Mouse (Mus musculus) urinary bladder, adult 18-20 months (tissue): ENCODE measurements around the gene Rap2b.

ENCODE experiments used
- DNase-seq, 2 experiments: peaks; one replicate each; pipeline ENCODE4 v3.0.0; 2022; ENCODE audit warnings: low spot score in 2 of 2, mixed read lengths in 2 of 2

The Rap2b gene

DNA sequence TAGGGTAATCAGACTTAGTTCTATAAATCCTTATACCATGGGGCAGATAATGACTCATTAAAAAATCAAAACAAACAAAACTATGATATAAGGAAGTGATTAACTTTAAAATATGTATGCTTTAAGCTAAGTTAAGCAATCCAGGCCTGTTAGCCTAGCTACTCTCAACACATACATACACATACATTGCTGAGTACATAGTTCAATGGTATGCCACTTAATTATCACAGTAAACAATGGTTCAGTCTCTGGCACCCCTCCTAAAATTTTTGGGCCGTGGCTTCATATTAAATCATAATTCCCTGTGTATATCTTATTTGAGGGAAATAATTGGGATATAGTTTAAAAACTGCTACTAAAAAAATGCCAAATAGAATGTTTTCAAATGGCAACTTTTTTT is at the start of gene Rap2b:
Gene Rap2b (plus strand): TSS at position 301 of the 400 bp plus-strand sequence.
- no peak for DNase-seq

DNA sequence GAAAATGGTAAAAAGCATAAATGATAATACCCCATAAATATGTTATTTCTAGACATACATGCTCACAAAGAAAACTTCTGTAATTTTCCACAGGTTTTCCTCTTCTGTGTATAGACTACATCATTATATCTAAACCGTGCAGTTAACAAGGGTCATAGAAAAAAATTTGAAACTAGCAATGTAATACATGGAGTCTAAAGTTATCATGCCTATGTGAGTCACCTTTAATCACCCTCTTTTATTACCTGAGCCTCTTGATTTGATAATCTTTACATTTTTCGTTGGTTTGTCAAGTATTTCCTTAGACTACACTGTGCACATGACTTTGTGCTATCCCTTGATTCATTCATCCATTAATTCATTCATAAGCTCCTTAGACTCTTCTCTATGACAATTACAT is 46.4 kb upstream of the Rap2b start:
- no peak for DNase-seq

DNA sequence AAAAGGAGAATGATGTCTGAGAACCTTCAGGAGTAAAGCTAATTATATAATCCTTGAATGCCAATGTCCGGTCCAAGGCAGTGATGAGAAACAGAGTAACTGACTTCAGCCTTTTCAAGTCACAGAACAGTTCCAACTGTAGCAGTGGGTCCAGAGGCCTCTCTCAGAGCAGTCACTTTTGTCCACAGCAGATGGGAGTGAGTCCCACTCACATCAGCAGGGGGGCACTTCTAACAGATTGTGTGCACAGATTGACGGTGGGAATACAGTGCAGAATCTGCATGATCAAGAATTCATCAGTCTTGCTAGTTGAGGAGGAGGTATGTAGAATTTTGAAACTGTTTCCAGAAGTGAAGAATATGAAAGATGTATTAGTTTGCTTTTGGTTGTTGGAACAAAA is 41.4 kb upstream of the Rap2b start:
- no peak for DNase-seq

DNA sequence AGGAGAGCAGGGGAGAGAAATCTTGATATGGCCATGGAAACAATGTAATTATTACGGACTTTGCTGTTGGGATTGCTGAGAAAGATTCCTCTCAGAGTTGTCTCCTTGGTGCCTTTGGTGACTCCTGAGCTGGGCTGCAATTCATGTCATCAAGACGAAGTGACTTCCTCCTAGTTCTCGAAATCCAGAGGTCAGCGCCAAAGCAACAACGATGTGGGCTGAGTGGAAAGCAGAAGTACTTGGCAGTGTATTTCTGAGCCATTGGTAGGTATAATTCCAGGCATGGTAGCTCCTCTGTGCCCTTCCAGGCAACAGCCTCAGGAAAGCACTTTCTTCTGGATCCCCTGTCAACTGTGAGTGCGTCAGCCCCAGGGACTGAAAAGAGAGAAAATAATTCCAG is 39.8 kb upstream of the Rap2b start:
- no peak for DNase-seq

DNA sequence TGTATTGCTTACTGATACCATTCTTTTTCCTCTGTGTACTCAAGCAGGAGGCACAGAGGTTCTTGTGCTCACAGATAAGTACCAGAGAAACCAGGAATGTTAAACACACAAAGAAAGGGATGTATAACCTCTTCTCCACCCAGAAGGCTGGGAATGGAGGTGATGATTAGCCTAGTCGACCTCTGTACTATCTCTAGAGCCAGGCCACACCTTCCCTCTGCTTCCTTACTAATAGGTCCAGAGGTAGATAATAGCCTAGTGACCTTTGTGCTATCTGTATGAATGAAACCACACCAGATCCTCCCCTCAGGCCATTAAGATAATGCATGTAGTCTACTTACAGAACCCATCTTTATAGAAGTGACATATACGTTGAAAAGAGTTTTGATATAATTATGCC is 25.2 kb upstream of the Rap2b start:
- no peak for DNase-seq

DNA sequence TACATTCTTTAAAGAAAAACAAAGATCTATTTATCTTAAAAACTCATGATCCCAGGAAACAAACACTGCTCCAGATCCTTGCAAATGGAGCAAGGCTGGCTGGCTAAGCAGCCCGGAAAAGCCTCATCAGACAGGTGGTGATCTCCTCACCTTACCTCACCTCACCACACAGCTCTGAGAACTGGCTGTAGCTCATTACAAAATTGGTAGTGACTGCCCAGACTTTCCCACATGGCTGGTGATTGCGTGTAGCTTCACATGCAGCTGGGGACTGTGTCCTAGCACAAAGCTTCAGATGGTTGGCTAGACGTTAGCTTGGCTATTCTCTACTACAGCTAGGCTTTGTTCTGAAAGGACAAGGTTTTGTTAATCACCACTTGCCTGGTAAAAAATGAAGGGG is 24.2 kb upstream of the Rap2b start:
- no peak for DNase-seq

DNA sequence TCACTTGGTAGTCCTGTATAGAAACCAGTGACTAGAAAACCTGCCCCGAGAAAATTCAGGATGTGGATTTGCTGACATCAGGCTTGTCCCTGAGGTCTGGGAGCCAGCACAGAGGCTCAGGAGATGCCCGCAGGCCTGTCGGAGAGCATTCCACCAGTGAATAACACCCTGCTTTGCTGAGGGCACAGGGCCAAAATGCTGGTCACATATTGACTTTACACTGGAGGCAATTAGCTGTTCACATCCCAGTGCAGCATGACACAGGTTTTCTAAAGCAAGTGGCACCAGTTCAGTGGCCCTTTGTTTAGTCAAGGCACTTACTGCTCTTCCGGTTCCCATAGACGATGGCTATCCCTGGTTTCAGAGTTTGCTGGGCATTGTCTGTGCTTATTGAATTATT is 21.1 kb upstream of the Rap2b start:
- no peak for DNase-seq

DNA sequence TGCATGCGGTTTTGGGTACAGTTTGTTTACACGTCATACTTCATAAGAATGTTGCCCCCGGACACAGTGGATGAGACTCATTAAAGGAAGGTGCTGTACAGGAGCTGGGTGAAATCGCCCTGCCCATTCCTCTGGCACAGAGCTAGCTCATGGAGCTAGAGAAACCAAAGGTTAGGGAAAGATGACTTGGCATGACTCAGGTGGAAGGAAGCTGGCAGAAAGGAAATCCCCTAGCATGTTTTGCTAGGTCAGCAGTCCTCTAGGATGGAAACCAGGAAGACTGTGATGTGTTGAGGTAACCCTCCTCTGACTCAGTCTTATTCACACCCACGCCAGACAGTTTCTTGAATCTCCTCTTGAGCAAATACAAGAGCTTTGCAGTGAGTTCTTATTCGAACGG is 17.4 kb upstream of the Rap2b start:
- DNase-seq: no peak

DNA sequence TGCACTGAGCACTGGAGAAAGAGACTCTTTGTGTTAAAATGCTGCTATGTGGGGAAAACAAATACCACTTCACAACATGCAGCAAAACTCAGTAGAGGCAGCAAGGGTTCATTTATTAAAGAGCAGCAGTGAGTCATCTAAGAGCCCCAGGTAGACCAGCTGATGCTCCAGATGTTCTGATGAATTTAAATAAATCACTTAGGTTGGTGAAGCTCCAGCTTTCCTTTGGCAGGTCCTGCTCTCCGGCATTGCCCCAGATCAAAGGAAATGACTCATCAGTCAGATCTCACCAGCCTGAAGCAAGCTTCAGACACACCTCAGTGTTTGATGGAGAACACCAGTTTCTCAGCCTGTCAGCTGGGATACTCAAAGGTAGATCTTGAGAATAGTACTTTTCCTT is 15.8 kb upstream of the Rap2b start:
- no peak for DNase-seq

DNA sequence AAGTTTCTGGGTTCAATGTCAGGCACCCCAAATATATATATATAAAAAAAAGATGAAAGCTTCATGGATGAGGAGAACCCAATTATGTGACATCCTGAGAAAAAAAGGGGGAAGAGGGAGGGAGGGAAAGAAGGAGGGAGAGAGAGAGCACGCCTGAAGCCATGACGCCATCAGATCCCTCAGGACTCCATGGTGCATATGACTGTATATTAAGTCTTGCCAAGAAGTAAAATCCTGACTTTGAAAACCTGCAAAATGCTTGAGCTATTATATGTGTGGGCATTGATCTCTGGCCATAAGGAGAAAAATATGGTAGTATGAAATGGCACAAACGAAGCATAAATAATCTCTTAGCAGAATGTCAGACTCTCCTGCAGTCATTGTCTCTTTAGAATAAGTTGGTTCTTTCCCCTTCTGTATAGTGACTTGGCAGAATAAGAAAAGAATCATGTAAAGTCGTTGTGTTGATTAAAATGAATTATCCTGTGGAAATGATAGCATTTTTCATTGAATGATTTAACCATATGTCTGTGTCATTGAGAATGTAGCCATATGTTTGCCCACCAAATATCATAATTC is 13.3 kb upstream of the Rap2b start:
- DNase-seq: no peak

DNA sequence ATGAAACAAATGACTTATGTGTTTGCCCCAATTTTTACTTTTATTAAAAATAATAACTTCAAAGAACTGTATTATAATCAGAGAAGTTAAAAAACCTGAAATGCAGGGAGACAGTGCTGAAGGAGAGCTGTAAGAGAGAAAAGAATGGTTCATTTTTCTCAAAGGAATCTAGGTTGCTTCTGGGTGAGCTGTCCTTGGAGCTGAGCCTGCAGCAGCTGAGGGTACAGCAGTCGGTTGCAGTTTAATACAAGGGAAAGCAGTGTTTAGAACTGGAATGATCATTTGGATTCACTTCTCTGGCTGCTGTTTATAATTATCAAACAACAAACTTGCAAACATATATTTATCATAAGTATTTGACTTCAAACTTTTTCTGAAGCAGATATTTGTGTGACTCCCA is 12.0 kb upstream of the Rap2b start:
- no peak for DNase-seq

DNA sequence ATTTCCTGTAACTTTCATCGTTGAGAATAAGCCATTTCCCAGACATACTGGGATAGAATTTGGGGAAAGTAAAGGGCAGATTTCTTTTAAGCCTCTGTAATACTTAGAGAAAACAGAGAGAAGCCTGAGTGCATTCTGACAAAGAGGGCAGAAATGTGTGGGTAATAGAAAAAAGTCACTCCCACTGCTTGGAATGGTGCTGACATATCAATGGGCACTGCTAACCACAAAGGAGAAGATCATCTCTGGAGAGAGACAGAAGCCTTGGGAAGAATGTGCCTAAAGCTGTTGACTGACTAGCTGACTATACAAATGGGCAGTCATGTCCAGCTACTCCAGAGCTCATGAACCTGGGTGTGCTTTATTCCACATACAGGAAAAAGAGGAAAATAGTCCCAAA is 6.0 kb upstream of the Rap2b start:
- DNase-seq: no peak

DNA sequence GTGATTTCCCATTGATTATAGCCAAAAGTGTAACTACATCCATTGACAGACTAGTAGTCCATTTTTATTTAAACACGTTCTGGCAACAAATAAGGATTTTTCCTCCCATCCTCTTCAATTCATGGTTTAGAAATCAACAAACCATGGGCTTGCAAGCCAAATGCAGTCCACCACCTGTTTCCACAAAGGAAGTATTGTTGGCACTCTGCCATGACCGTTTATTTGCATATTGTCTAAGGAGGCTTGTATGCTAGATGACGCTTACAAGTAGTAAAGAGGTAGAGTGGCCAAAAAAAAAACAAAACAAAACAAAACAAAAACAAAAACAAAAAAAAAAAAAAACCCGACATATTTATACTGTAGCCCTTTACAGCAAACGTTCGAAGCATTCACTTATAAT is 3.3 kb upstream of the Rap2b start:
- no peak for DNase-seq

DNA sequence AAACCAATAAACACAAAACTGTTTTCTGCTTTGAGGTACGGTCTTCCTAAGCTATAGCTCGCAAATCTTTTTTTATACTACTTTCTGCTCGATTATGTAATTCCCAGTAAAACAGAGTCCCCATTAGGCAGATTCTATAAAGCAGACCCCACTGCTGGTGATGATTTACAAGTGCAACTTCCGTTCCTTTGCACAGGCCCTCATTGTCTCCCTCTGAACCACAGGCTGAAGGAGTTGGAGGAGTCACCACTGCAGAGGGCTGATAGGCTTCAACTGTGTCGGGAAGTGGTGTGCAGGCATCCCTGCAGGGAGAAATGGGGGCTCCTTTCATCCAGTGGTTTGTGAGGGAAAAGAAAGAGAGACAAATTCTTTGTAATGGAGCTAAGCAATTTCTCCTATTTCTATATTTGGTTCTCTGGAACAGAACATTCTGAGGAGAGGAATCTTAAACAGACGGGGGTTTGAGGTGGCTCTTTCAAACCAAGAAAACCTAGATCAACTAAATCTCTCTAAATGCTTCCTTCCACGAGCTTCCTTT is 2.6 kb upstream of the Rap2b start:
- DNase-seq: no peak

DNA sequence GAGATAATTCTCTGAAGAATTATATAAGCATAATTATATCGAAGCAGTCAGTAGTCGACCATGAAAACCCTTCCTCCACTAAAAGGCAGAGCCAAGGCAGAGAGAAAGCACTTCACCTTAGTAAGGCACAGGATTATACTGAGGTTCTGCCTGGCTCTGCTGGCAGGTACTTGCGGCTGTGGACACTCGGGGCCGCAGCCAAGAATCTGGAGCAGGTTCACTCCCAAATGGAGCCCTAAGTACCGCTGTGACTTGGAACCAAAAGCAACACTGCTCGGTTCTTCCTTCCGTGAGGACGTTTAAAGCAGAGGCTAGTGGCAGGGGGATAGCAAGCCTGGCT is 1.4 kb downstream of the Rap2b start:
- no peak for DNase-seq

DNA sequence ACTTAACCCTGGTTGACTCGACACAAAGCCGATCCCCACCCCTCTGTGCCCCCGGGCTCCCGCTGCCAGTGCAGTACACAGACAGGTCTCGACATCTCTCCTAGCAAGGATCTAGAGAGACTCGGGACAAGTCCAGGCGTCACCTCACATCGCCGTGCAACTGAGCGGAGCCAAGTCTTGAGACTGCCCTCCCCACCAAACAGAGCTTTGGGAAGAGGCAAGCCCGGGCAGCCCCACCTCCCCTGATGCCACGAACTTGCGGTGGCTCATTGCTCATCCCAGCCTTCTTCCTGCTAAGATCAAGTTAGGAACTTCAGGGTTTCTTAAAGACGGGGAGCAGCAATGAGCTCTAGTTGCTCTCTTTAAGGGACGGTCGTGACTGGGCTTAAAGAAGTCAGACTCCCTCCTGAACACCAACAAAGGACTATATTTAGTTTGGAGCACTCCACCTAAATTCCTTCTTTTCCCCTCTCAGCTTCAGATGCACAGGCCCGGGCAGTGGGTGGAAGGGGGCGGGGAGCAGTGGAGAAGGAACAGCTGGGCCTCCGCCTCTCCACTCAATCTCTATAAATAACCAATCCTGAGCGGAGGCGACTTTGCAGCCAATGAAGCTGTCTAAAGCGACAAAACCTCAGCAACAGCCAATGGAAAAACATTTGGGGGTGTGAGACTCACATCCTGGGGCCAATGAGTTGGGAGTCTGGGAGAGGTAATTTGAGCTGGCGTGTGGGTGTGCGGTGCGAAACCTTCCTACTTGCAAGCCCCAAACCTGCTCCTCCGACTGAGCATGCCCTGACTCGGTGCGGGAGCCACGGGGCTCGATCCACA is 1.9 kb downstream of the Rap2b start:
- peak; percentile 71 to 92 for DNase-seq

DNA sequence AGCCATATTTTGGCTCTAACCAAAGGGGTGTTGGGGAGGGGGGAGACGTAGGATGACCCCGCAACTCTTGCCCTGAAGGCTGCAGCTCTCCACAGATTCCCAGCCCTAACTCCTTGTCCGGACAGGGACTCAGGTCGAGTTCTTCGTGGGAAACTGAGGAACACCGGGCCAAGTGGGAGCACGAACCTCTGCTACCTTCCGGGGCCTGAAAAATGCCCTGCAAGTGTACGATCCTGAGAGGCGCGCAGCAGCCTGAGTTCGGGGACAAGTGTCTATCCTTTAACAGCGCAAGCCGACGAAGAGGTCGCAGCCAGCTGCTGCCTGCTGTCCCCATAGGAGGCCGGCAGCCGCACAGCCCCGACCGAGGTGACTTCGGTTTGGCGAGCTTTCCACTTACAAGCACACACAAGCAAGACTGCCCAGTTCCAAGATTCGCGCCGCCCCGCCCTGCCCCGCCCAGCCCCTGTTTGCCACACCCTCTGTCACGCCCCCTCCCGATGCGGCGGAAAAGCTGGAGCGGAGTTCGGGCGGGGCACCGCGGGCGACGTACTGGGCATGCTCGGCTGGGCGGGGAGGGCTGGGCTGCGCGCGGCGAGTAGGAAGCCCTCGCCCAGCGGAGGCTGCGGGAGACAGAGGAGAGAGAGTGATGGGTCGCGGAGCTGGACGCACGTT is 2.7 kb downstream of the Rap2b start:
- DNase-seq: peak; percentile 88 to 93

DNA sequence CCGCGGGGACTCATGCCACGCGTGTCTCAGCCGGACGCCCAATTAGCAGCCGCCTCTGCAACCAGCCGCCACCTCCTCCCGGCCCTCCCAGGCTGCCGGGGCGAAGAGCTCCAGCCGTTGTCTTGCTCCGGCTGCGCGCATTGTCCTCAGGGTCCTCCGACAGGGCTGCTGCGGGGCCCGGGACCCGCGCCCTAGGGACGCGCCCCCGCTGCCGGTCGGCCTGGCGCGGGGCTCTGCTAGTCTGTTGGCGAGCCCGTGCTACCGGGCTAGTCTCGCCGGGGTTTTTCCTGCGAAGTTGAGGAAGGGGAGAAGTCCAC is 3.2 kb downstream of the Rap2b start:
- DNase-seq: no peak

DNA sequence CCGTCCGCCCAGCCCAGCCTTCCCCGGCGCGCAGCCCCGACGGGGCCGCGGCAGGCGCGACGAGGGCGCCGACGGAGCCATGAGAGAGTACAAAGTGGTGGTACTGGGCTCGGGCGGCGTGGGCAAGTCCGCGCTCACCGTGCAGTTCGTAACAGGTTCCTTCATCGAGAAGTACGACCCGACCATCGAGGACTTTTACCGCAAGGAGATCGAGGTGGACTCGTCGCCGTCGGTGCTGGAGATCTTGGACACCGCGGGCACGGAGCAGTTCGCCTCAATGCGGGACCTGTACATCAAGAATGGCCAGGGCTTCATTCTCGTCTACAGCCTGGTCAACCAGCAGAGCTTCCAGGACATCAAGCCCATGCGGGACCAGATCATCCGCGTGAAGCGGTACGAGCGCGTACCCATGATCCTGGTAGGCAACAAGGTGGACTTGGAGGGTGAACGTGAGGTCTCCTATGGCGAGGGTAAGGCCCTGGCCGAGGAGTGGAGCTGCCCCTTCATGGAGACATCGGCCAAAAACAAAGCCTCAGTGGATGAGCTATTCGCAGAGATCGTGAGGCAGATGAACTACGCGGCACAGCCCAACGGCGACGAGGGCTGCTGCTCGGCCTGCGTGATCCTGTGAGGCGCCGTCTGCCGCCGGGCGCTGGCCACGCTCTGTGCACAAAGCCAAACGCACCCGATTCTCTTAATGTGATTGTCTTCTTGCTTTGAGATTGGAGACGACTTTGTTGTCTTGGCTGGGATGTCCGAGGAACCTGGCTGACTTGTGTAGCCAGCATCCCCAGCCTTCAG is 3.7 kb downstream of the Rap2b start:
- DNase-seq: peak; percentile 33 to 58

DNA sequence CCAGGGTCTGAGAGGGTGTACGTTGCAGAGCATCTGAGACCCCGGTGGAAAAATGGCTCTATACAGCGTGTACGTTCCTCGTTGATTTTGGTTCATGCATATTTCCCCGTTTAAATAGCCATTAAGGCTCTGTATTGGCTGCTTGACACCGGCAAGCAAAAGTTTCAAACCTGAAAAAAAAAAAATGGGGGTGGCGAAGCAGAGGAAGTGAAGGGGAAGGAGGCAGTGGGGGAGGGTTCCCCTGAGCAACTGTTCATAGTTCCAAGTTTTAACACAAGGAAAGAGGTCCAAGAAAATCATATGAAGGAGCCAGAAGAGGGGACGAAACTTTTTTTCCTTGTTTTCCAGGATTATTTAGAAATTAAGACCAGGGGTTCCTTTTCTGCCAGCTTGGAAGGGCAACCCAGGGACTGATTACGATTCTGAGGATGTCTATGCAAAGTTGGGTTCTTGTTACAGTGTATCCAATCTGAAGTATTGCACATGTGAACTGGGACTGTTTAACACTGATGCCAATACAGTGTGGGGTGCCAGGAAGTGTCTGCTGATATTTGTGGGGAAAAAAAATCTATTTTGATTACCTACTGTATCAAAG is 4.4 kb downstream of the Rap2b start, which contains the start of gene B430305J03Rik:
Gene B430305J03Rik (minus strand): TSS at position 173 of the 595 bp plus-strand sequence.
- DNase-seq: no peak

DNA sequence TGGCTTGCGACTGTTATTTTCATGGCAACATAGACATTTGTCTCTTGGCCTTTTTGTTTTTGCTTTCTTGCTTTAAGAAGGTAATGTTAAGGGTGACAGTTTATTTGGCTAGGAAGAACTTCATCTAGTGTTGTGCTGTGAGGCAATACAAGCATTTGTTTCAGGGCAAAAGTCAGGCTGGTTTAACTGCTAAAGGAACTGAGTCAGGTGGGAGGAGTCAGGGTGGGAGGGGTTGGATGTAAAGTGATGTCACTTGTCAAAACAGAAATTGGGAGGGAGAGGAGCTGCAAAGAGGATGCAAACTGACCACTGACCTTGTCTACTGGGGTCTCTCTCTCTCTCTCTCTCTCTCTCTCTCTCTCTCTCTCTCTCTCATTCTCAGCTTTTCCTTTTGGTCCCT is 7.0 kb downstream of the Rap2b start:
- DNase-seq: no peak

DNA sequence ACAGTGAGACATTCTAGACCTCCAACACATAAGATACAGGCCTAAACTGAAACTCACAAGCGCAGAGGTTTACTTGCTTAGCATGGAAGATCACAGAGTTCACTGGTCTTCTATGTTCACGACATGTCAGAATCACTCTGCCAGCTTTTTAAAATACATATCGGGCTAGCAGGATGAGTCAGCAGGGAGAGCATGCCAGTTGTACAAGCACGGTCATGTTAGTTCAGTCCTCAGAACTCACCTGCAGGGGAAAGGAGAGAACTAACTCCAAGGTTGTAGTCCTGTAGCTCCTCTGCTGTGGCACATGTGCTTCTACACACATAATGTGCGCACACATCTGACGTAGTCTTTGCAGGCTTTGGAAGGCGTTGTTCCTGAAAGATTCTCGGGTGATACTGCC is 14.6 kb downstream of the Rap2b start:
- no peak for DNase-seq
